Mouse (Mus musculus) CH12.LX (cell line): Measurements from ENCODE around the gene Rps6ka5. TPM values are rescaled to one million over a fixed set of nuclear protein-coding genes. Genes with fewer than 3 reads are reported as not detected.

Experiments
- DNase-seq: peaks from one replicate; pipeline ENCODE4 v3.0.0-alpha.2; 2013; ENCODE audit errors: extremely low read depth
- H3K27ac ChIP-seq: 2 replicates; pipeline ENCODE4 v1.5.1; 2012; ENCODE audit warnings: low read depth, mild to moderate bottlenecking, control low read depth, moderate library complexity; ENCODE audit not compliant: insufficient read depth
- H3K27me3 ChIP-seq: replicated peaks from 2 replicates; pipeline ENCODE3; 2012; ENCODE audit warnings: inconsistent platforms
- H3K36me3 ChIP-seq, 2 experiments: replicated peaks in 1 of 2; 2 replicates each; pipeline versions ENCODE3 to v1.6.1; 2012; ENCODE audit warnings: inconsistent platforms in 1 of 2, low read length in 1 of 2, mild to moderate bottlenecking in 1 of 2, mixed read lengths in 1 of 2, moderate library complexity in 1 of 2; ENCODE audit not compliant: control insufficient read depth in 1 of 2, insufficient read depth in 1 of 2
- H3K4me1 ChIP-seq, 2 experiments: 2 replicates each; pipeline ENCODE4 v1.6.1; 2012; ENCODE audit warnings: inconsistent platforms in 1 of 2, moderate library complexity in 1 of 2; ENCODE audit not compliant: insufficient read depth in 2 of 2, control insufficient read depth in 1 of 2
- H3K4me2 ChIP-seq: 2 replicates; pipeline ENCODE4 v1.6.1; 2012; ENCODE audit warnings: low read depth, mild to moderate bottlenecking, control low read depth; ENCODE audit not compliant: poor library complexity, insufficient read depth, severe bottlenecking
- H3K4me3 ChIP-seq, 3 experiments: fragments of 150-350 bp in 1 of 3; sonication (generic) in 1 of 3; replicated peaks in 1 of 3; 2 replicates each; pipeline versions ENCODE3 to v1.5.1; 2011 to 2012; ENCODE audit warnings: low read depth in 2 of 3, low read length in 2 of 3, mild to moderate bottlenecking in 2 of 3, moderate library complexity in 2 of 3, control low read depth in 1 of 3, improper control_type of control experiment in 1 of 3, inconsistent platforms in 1 of 3, mixed read lengths in 1 of 3; ENCODE audit not compliant: poor library complexity in 1 of 3
- H3K79me2 ChIP-seq: replicated peaks from 2 replicates; pipeline ENCODE4 v1.6.1; 2012; ENCODE audit warnings: mild to moderate bottlenecking, moderate library complexity; ENCODE audit not compliant: control insufficient read depth, poor library complexity, insufficient read depth, severe bottlenecking; ENCODE audit errors: extremely low read depth
- H3K9ac ChIP-seq: 2 replicates; pipeline ENCODE4 v1.6.1; 2012; ENCODE audit warnings: low read depth, mild to moderate bottlenecking, control low read depth, moderate library complexity; ENCODE audit not compliant: insufficient read depth
- H3K9me3 ChIP-seq: replicated peaks from 2 replicates; pipeline ENCODE3; 2012; ENCODE audit warnings: low read length, inconsistent platforms, mixed read lengths
- CHD2 ChIP-seq: IDR thresholded peaks from 2 replicates; pipeline ENCODE4 v1.6.1; 2011; ENCODE audit warnings: low read length, improper control_type of control experiment
- JUN ChIP-seq: IDR thresholded peaks from 2 replicates; pipeline ENCODE4 v1.6.1; 2011; ENCODE audit warnings: low read depth, mild to moderate bottlenecking, low read length, improper control_type of control experiment, moderate library complexity; ENCODE audit not compliant: insufficient read depth
- JUND ChIP-seq: conservative IDR thresholded peaks from 2 replicates; pipeline ENCODE4 v1.6.1; 2011; ENCODE audit warnings: low read depth, low read length, improper control_type of control experiment
- MAFK ChIP-seq: IDR thresholded peaks from 2 replicates; pipeline ENCODE4 v1.6.1; 2011; ENCODE audit warnings: low read length, improper control_type of control experiment; ENCODE audit not compliant: insufficient replicate concordance
- MAX ChIP-seq: IDR thresholded peaks from 2 replicates; pipeline ENCODE4 v1.6.1; 2011; ENCODE audit warnings: low read length, improper control_type of control experiment
- MAZ ChIP-seq: IDR thresholded peaks from 2 replicates; pipeline ENCODE4 v1.6.1; 2012; ENCODE audit warnings: low read depth, mild to moderate bottlenecking, inconsistent platforms, low read length, improper control_type of control experiment, moderate library complexity
- MEF2A ChIP-seq: IDR thresholded peaks from 2 replicates; pipeline ENCODE4 v1.6.1; 2014; ENCODE audit warnings: low read depth, mild to moderate bottlenecking, inconsistent platforms, low read length, improper control_type of control experiment, borderline replicate concordance
- MXI1 ChIP-seq: IDR thresholded peaks from 2 replicates; pipeline ENCODE4 v1.6.1; 2011; ENCODE audit warnings: mild to moderate bottlenecking, low read depth, low read length, improper control_type of control experiment
- NELFE ChIP-seq: IDR thresholded peaks from 2 replicates; pipeline ENCODE4 v1.6.1; 2011; ENCODE audit warnings: low read depth, low read length, improper control_type of control experiment
- NRF1 ChIP-seq: IDR thresholded peaks from 2 replicates; pipeline ENCODE4 v1.6.1; 2014; ENCODE audit warnings: low read depth, mild to moderate bottlenecking, inconsistent platforms, low read length, improper control_type of control experiment, moderate library complexity
- PAX5 ChIP-seq: IDR thresholded peaks from 2 replicates; pipeline ENCODE4 v1.6.1; 2012; ENCODE audit warnings: low read length, inconsistent platforms, mixed read lengths
- RAD21 ChIP-seq: IDR thresholded peaks from 2 replicates; pipeline ENCODE4 v1.6.1; 2011; ENCODE audit warnings: low read depth, mild to moderate bottlenecking, low read length, improper control_type of control experiment, moderate library complexity
- SIN3A ChIP-seq: IDR thresholded peaks from 2 replicates; pipeline ENCODE4 v1.6.1; 2012; ENCODE audit warnings: low read length, improper control_type of control experiment, inconsistent platforms
- TCF12 ChIP-seq: IDR thresholded peaks from 2 replicates; pipeline ENCODE4 v1.6.1; 2014; ENCODE audit warnings: low read depth, mild to moderate bottlenecking, inconsistent platforms, low read length, improper control_type of control experiment
- ZKSCAN1 ChIP-seq: IDR thresholded peaks from 2 replicates; pipeline ENCODE4 v1.6.1; 2012; ENCODE audit warnings: low read depth, inconsistent platforms, low read length, improper control_type of control experiment, borderline replicate concordance
- dilution Hi-C: fragments of 300-500 bp; cut with MboI; formaldehyde crosslinking; loops from 2 replicates; pipeline ENCODE4 v1.14.3; 2020; ENCODE audit warnings: low sequenced_read_pairs; ENCODE audit not compliant: extremely low pct_unique_long_range_greater_than_20kb, extremely low pct_ligation_motif_present
- in situ Hi-C: fragments of 300-500 bp; cut with MboI; formaldehyde crosslinking; loops from 3 replicates; pipeline ENCODE4 v1.14.3; 2019; ENCODE audit warnings: low sequenced_read_pairs, low pct_ligation_motif_present, low pct_unique_long_range_greater_than_20kb, mixed read lengths
- polyA plus RNA-seq: library from polyadenylated mRNA; unstranded; fragments of >175 nt; gene quantifications from 2 replicates; pipeline ENCODE4 v1.2.1, GENCODE M21; 2012; ENCODE audit warnings: low read depth; ENCODE audit not compliant: insufficient read length
- total RNA-seq, 2 experiments: library from RNA; depleted of rRNA; stranded (reverse); fragments of 300-350 nt in 1 of 2; fragments of >200 nt in 1 of 2; gene quantifications; 2 replicates each; pipeline ENCODE4 v1.2.3; 2012 to 2014

Gene Rps6ka5
- total and polyA plus RNA-seq, 3 experiments: 2.9 to 6.2 (median 4.8) TPM

DNA sequence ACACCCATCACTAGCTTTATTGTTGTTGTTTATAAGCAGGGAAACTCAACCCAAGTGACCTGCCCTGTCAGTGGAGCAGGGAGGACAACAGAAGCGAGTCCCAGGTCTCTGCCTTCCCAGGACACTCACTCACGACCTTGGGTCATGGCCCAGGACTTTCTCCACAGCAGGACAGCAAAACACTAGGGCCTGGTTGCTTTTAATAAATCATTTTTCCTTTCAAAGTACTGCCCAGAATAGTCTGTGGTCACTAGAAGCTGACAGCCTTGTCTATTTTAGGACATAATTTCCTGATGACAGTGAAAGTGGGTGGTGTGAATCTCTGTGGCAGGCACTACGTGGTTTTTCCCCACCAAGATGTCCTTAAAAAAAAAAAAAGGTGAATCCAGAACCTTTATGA lies 198.5 kb downstream of the Rps6ka5 start:
- Histone ChIP-seq H3K27me3 (no peaks in the 10 kb centered on the region), H3K4me3 (no peak overlapping the region), H3K36me3 (no peaks in the 10 kb centered on the region), H3K9me3 (peaks cover 3% of the 10 kb centered on the region), H3K79me2 (no peaks in the 10 kb centered on the region), H3K27ac (no peak overlapping the region), H3K4me1 (peaks cover 5 to 23% of the 10 kb centered on the region in 2 experiments; a peak in 2 of 4 replicates), H3K4me2 (no peak overlapping the region), H3K9ac (no peak overlapping the region)
- DNase-seq: no peak
- TF ChIP-seq ZKSCAN1 (no peak), MAZ (no peak), TCF12 (no peak), CHD2 (no peak), MAFK (no peak), PAX5 (no peak), MEF2A (peak; percentile 79; the same call in 1 of the 2 replicates)
- in situ Hi-C loops (no loop called here), dilution Hi-C loops (no loop called here)

- Histone ChIP-seq H3K36me3 (no peaks in the 10 kb centered on the region), H3K4me2 (peak overlapping the region; percentile 57; the same call in 1 of the 2 replicates), H3K27me3 (no peaks in the 10 kb centered on the region), H3K4me3 (peak overlapping the region in 2 of 3 experiments; percentile 14 to 30), H3K4me1 (peaks cover 5 to 23% of the 10 kb centered on the region in 2 experiments; a peak in 2 of 4 replicates), H3K27ac (no peak overlapping the region), H3K79me2 (no peaks in the 10 kb centered on the region), H3K9ac (no peak overlapping the region), H3K9me3 (peaks cover 6% of the 10 kb centered on the region)
- TF ChIP-seq SIN3A (0 out of 2 replicates have a peak, but pooled peaks have one; percentile 45), MAX (peak; percentile 37; the same call in 1 of the 2 replicates), RAD21 (no peak), JUN (peak; percentile 81), JUND (peak; percentile 60), MXI1 (peak; percentile 31; the same call in 1 of the 2 replicates), NRF1 (peak; percentile 21; the same call in 1 of the 2 replicates), CHD2 (peak; percentile 84), NELFE (0 out of 2 replicates have a peak, but pooled peaks have one; percentile 35), ZKSCAN1 (no peak)
- peak; percentile 86 for DNase-seq
- dilution Hi-C loops (no loop called here), in situ Hi-C loops (no loop called here)
Observed at GRCm38 (mm10) chr12:100527753-100528152, 199.0 kb downstream of the Rps6ka5 start.
